Mouse (Mus musculus): ENCODE measurements at regions not wholly inside any gene's neighbourhood (a gene's known extent, or its start where the extent isn't known, plus 50 kb on each side); places are given as distances from the start of the nearest gene placed in this dataset.
A peak's percentile ranks its signal among the peaks of the same experiment; 100 is the strongest.

DNA sequence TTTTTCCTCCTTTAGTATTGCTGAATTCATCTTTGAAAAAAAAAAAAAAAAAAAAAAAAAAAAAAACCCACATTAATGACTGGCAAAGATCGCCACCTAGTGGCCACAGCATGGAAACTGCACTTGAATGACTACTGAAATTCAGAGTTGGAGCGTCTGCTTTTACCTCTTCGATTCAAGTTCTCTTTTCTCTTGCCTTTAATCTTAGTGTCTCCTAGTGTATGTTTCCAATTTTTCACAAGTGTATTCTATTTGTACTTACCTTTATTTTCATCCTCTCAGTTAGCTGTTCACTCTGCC is 79.9 kb upstream of the Tfec start:
- TF ChIP-seq CTCF (IDR thresholded peaks at IDR 0.05; ENCODE audit: low read depth): peak; percentile 69
- no peak for TF ChIP-seq EP300 (IDR thresholded peaks at IDR 0.05; ENCODE audit: low read depth)

All from heart, postnatal 0 days (tissue).